Mouse (Mus musculus): ENCODE measurements at regions not wholly inside any gene's neighbourhood (a gene's known extent, or its start where the extent isn't known, plus 50 kb on each side); places are given as distances from the start of the nearest gene placed in this dataset.

DNA sequence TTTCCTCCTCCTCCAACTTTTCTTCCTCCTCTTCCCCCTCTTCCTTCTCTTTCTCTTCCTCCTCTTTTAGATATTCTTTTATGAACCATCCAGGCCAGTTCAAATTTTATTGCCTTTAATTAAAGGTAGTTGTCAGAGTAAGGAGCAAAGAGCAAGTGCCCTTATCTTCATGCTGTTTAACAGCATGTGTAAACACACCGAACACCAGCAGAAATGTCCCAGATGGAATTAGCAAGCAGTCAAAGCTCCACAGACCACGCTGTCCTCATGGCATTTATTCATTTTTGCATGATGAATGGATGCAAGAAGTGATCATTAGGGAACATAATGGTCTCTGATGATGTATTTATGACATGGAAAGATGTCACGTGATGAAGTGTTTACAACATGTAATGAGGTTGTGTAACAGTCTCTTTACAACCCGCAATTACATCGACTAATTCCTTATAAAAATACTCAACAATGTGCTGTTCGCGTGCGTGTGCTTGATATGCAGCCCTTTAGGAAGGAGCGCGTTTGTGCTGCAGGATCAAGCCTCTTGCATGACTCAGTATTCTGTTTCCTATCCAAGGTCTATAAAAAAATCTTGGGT lies 187.0 kb downstream of the Bmp2 start:
- TF ChIP-seq CTCF (IDR thresholded peaks at IDR 0.05; ENCODE audit: low read depth) = no peak
- TF ChIP-seq EP300 (IDR thresholded peaks at IDR 0.05; ENCODE audit: low read depth) = no peak
